Mouse (Mus musculus) liver, postnatal 0 days (tissue): Measurements from ENCODE around the gene Nr3c2.

Experiments used
- CTCF ChIP-seq: sonication (generic); IDR thresholded peaks from 2 replicates; pipeline ENCODE4 v1.5.1; 2016; ENCODE audit warnings: antibody characterized with exemption, low read depth
- EP300 ChIP-seq: IDR thresholded peaks from 2 replicates; pipeline ENCODE4 v1.6.1; 2016; ENCODE audit warnings: antibody characterized with exemption, low read depth, mild to moderate bottlenecking

- no peak for TF ChIP-seq CTCF
- TF ChIP-seq EP300 = no peak
Observed at GRCm38 (mm10) chr8:77272136-77272535, 372.9 kb downstream of the Nr3c2 start.
